In genomic region chr16:32516006-32516962, GRCm38 (mm10) we compare ENCODE assay signal across 8 mouse cellular contexts. TPM values are rescaled to one million over a fixed set of nuclear protein-coding genes. Genes with fewer than 3 reads are reported as not detected.
DNase-seq lines count a peak whose midpoint lies in the region; ATAC-seq and TF ChIP-seq lines count a peak whose summit lies in the region.

No protein-coding gene starts in this region.

- peaks cover 50% of the 10 kb centered on the region for H3K4me1 ChIP-seq in forebrain, embryonic 10.5 days
- peaks cover 56% of the 10 kb centered on the region for H3K4me1 ChIP-seq in liver, postnatal 0 days (ENCODE audit: insufficient read depth)

- H3K27ac ChIP-seq in forebrain, embryonic 10.5 days = peak overlapping the region; percentile 95
- peak overlapping the region; percentile 94 for H3K27ac ChIP-seq in layer of hippocampus, adult 2 months
- H3K27ac ChIP-seq in liver, postnatal 0 days (ENCODE audit: low read depth) = peak overlapping the region; percentile 79

- no peaks in the 10 kb centered on the region for H3K27me3 ChIP-seq in forebrain, embryonic 10.5 days (ENCODE audit: poor library complexity, severe bottlenecking)
- H3K27me3 ChIP-seq in liver, postnatal 0 days (ENCODE audit: insufficient read depth, low read length) = no peaks in the 10 kb centered on the region

- no peak for TF ChIP-seq EP300 in liver, postnatal 0 days (IDR thresholded peaks at IDR 0.05; ENCODE audit: low read depth)

- 9% methylated on average over 21 of the region's 21 CpGs for whole genome bisulfite sequencing in forebrain, embryonic 10.5 days
- 40% methylated on average over 21 of the region's 21 CpGs for WGBS in liver, postnatal 0 days (ENCODE audit: insufficient replicate concordance)

- peak; percentile 80 for ATAC-seq in liver, postnatal 0 days

- H3K36me3 ChIP-seq in forebrain, embryonic 10.5 days (replicated peaks) = no peaks in the 10 kb centered on the region
- H3K36me3 ChIP-seq in liver, postnatal 0 days (replicated peaks; ENCODE audit: insufficient read depth, low read length) = no peaks in the 10 kb centered on the region

- H3K9me3 ChIP-seq in forebrain, embryonic 10.5 days = no peaks in the 10 kb centered on the region
- H3K9me3 ChIP-seq in liver, postnatal 0 days (ENCODE audit: low read length) = no peaks in the 10 kb centered on the region

- H3K4me3 ChIP-seq in forebrain, embryonic 10.5 days = peak overlapping the region; percentile 43
- peak overlapping the region; percentile 44 for H3K4me3 ChIP-seq in layer of hippocampus, adult 2 months
- no peak overlapping the region for H3K4me3 ChIP-seq in liver, postnatal 0 days (ENCODE audit: low read depth, low read length)

- peak overlapping the region; percentile 44 for H3K9ac ChIP-seq in liver, postnatal 0 days (replicated peaks)

- TF ChIP-seq CTCF in layer of hippocampus, adult 2 months (conservative IDR thresholded peaks at IDR 0.05) = no peak
- TF ChIP-seq CTCF in liver, postnatal 0 days (IDR thresholded peaks at IDR 0.05; ENCODE audit: low read depth) = no peak

- peak; percentile 15 to 18 for DNase-seq in CD8-positive naive resting alpha-beta T cell, adult 2 months (ENCODE audit: low read depth in 2 of 2, low spot score in 2 of 2)
- peak; percentile 69 for DNase-seq in MN1 (ENCODE audit: low spot score)
- DNase-seq in forebrain, embryonic 10.5 days (ENCODE audit: extremely low spot score, low spot score) = peak; percentile 86
- peak; percentile 72 to 88 for DNase-seq in layer of hippocampus, adult 2 months (ENCODE audit: low spot score in 2 of 2)
- peak; percentile 73 for DNase-seq in liver, postnatal 0 days
- peak; percentile 49 for DNase-seq in right cerebral cortex, postnatal 4 days
- DNase-seq in lung, postnatal 10 days = no peak
- DNase-seq in urinary bladder, adult 2 months (ENCODE audit: low spot score) = no peak

- peak overlapping the region; percentile 53 for H3K4me2 ChIP-seq in liver, postnatal 0 days (ENCODE audit: low read depth, low read length)

RNA-seq across cellular contexts. Expression of gene Zdhhc19, which starts 20.2 kb away (rescaled TPM):
- not detected in 2 replicates for polyA plus RNA-seq in forebrain, embryonic 10.5 days (2016; fragmentation: Nextera tagmentation; extraction: Ambion mirVana)
- not detected for total RNA-seq in layer of hippocampus, adult 2 months (2021)
- not detected in 2 replicates for polyA plus RNA-seq in liver, postnatal 0 days (2015; fragmentation: Nextera tagmentation; extraction: Ambion mirVana)
- not detected in 2 replicates for polyA plus RNA-seq in urinary bladder, adult 2 months (2012; rRNA removed)

RNA-seq across cellular contexts. Expression of gene Slc51a, which starts 28.6 kb away (rescaled TPM):
- polyA plus RNA-seq in forebrain, embryonic 10.5 days (2016; fragmentation: Nextera tagmentation; extraction: Ambion mirVana) = 0.28 and 0.37 TPM in 2 replicates
- total RNA-seq in layer of hippocampus, adult 2 months (2021) = not detected
- polyA plus RNA-seq in liver, postnatal 0 days (2015; fragmentation: Nextera tagmentation; extraction: Ambion mirVana) = 0.81 and 1.0 TPM in 2 replicates
- polyA plus RNA-seq in urinary bladder, adult 2 months (2012; rRNA removed) = 0.04 TPM in 1 of 2 replicates, not detected in the other

Comparison
In these comparisons a context has a peak if more than half of its experiments do, and no peak if none do; other contexts are left out.
1. DNase-seq: peak in CD8-positive naive resting alpha-beta T cell, adult 2 months (2 of 2), MN1 (single experiment), forebrain, embryonic 10.5 days (single experiment), layer of hippocampus, adult 2 months (2 of 2), liver, postnatal 0 days (single experiment) and right cerebral cortex, postnatal 4 days (single experiment); none in lung, postnatal 10 days (single experiment) and urinary bladder, adult 2 months (single experiment).
2. Peak in every context shown above with its lines, with median percentiles within 50 percentile points of each other: H3K27ac ChIP-seq.